Mouse (Mus musculus) liver (tissue): ENCODE measurements around the gene Xxylt1.

ENCODE experiments used
- DNase-seq: peaks from one replicate; pipeline ENCODE4 v3.0.0-alpha.2; 2020; ENCODE audit warnings: mixed read lengths

Xxylt1 gene

GRCm38 (mm10) chr16:30940699-30941098 is 140.5 kb downstream of the Xxylt1 start:
- no peak for DNase-seq

- DNase-seq = no peak
These were observed 141.3 kb downstream of the Xxylt1 start for GRCm38 (mm10) chr16:30939903-30940302.

GRCm38 (mm10) chr16:30939210-30939609 is 142.0 kb downstream of the Xxylt1 start:
- no peak for DNase-seq

- DNase-seq = no peak
These were observed 142.6 kb downstream of the Xxylt1 start for GRCm38 (mm10) chr16:30938664-30939063.

- DNase-seq = no peak
These were observed 143.6 kb downstream of the Xxylt1 start for GRCm38 (mm10) chr16:30937665-30938064.

- no peak for DNase-seq
These were observed 144.8 kb downstream of the Xxylt1 start for GRCm38 (mm10) chr16:30936471-30936870.

GRCm38 (mm10) chr16:30936012-30936461 is 145.2 kb downstream of the Xxylt1 start:
- no peak for DNase-seq

GRCm38 (mm10) chr16:30934967-30935690 is 146.1 kb downstream of the Xxylt1 start:
- no peak for DNase-seq

GRCm38 (mm10) chr16:30934205-30934780 is 146.9 kb downstream of the Xxylt1 start:
- no peak for DNase-seq

GRCm38 (mm10) chr16:30933366-30933765 is 147.9 kb downstream of the Xxylt1 start:
- no peak for DNase-seq

- no peak for DNase-seq
These were observed 148.4 kb downstream of the Xxylt1 start for GRCm38 (mm10) chr16:30932791-30933190.

- DNase-seq = no peak
These were observed 149.0 kb downstream of the Xxylt1 start for GRCm38 (mm10) chr16:30932196-30932595.

GRCm38 (mm10) chr16:30929165-30929564 is 152.1 kb downstream of the Xxylt1 start:
- no peak for DNase-seq

- no peak for DNase-seq
These were observed 153.0 kb downstream of the Xxylt1 start for GRCm38 (mm10) chr16:30928076-30928750.

GRCm38 (mm10) chr16:30925496-30925895 is 155.7 kb downstream of the Xxylt1 start:
- DNase-seq = no peak

- DNase-seq = no peak
These were observed 157.3 kb downstream of the Xxylt1 start for GRCm38 (mm10) chr16:30923899-30924298.

- DNase-seq = no peak
These were observed 158.7 kb downstream of the Xxylt1 start for GRCm38 (mm10) chr16:30922548-30922947.

GRCm38 (mm10) chr16:30918866-30919265 is 162.4 kb downstream of the Xxylt1 start:
- DNase-seq = no peak

- DNase-seq = no peak
These were observed 164.3 kb downstream of the Xxylt1 start for GRCm38 (mm10) chr16:30916931-30917330.

GRCm38 (mm10) chr16:30915611-30916220 is 165.5 kb downstream of the Xxylt1 start:
- DNase-seq = no peak
